Mouse (Mus musculus) cerebellum, adult 2 months (tissue): Measurements from ENCODE around the gene Lexm.

Experiments
- CTCF ChIP-seq: fragments of 200-500 bp; IDR thresholded peaks from 2 replicates; pipeline ENCODE4 v1.5.1; 2011; ENCODE audit warnings: low read depth, mild to moderate bottlenecking, control low read depth, low read length, moderate library complexity, borderline replicate concordance; ENCODE audit not compliant: insufficient read depth
- POLR2A ChIP-seq: fragments of 200-500 bp; IDR thresholded peaks from 2 replicates; pipeline ENCODE4 v1.6.1; 2011; ENCODE audit warnings: low read length, control low read depth, borderline replicate concordance; ENCODE audit not compliant: insufficient read depth

DNA sequence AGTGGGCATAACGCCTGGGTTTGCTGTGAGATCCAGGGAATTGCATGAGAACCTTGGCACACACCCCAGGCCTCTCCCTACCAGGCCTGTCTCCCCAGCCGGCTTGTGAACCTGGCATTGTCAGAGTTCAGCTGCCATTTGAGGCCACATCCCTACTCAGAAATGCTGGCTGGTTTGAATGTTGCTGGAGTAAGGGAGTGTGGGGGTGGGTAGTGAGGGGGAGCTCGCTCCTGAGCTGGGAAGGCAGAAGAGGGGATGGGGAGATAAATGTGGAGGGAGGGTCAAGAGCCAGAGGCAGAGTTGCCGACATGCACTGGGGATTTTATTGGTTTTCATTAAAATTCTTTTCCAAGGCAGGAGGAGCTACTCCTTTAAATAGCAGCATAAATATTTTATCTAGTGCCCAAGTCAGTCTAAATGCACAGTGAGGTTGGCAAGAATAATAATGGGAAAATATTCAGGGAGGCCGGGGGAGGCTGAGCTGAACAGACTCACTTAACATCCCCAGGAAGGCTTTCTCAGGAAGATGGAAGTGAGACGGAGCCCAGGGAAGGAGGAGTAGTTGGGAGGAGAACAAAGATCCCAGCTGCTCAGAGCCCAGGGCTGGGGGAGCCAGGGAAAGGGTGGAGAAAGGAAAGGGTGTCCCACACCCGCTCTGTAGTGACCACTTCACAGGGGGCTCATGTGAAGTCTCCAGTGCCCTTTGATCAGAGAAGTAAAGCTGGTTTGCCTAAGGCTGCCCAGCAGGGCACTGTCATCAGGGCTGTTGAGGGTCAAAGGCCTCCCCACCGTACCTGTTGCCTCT is 16.4 kb upstream of the Lexm start:
- TF ChIP-seq CTCF (no peak), POLR2A (no peak)
